Mouse (Mus musculus) left cerebral cortex, postnatal 36 days (tissue): ENCODE results near the gene Ing3. TPM values are rescaled to one million over a fixed set of nuclear protein-coding genes. Genes with fewer than 3 reads are reported as not detected.

Source experiments
- DNase-seq, 2 experiments: peaks; one replicate each; pipeline ENCODE4 v3.0.0; 2021 to 2022; ENCODE audit warnings: low spot score in 2 of 2, mixed read lengths in 1 of 2
- intact Hi-C: fragments of 180-260 bp; cut with DNase I; formaldehyde crosslinking; loops from one replicate; pipeline ENCODE4 v1.15.1; 2025
- total RNA-seq, 2 experiments: library from RNA; stranded (reverse); gene quantifications; 2 replicates each; pipeline ENCODE4 v1.2.3; 2021

The Ing3 gene
- total RNA-seq, 2 experiments from 2014 or later = 22.5 to 27.5 TPM

DNA sequence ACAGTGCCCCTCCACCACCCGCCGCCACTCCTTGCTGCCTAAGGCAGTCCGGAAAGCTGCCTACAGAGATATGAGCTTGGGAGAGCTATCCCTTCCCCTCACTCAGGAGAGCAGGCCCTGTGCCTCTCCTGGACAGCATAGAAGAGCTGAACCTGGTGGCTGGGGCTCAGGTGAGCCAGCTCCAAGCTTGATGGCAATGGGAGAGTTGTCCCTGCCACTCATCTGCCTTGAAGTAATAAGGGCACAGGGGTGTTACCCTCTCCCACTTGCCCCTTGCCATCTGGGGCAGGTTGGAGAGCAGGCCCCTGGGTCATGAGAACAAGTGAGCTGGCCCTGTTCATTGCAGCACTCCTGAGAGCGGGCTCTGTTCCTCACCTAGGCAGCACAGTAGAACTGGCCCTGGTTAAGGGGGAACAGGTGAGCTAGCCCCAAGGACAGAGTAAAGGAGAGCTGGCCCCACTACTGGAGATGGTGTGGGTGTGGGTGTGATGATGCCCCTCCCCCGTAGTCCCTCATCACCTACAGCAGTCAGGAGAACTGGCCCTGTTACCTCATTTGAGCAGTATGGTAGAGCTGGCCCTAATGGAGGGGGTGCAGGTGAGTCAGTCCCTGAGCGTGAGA, 65.0 kb downstream of the Ing3 start:
- intact Hi-C loops = no loop called here
- DNase-seq = no peak

DNA sequence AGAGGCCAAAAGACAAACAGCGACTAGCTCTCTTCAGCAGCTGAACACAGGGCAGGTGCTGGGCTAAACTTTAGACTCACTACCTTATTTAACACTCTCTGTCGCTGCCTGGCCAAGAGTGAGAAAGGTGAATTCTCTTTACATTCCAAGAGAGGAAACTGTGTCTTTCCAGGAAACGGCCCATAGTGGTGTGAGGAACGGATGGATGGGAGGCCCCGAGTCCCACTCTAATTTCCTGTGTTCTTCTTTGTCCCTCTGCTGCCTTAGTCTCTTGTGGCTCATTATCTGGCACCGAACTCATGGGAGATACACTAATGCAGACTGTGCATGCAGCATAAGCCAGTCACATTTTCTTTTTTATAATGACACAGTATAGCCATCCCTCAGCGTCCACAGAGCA, 68.3 kb downstream of the Ing3 start:
- DNase-seq = no peak
- intact Hi-C loops = no loop called here

DNA sequence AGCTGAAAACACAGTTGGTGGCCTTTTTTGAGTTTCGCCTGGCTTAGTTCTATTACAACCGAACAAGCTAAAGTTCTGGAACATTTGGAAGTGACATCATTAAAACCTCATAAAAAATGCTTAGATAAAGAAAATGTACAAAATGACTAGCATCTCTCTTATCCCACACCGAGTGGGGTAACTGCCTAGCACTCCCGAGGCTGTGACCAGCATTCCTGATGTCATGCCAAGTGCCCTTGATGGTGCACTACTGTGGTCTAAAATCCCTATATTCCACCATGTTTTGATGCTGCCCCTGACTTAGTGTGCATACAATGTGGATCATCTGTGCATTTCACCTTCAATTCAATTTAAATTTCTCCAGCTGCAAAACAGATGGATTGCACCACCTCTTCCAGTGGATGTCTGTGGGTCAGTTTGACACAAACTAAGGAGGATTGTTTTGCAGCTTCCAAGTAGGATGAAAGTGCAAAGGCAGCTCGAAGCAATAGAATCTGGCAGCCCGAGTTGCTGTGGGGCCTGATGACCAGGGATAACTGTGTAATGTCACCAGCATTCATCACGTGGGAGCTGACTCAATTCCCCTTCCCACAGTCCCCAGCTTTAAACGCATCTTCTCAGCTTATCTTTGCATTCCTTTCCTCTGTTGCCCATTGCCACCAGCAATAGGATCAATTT, 69.5 kb downstream of the Ing3 start:
- DNase-seq = no peak
- intact Hi-C loops = no loop called here

DNA sequence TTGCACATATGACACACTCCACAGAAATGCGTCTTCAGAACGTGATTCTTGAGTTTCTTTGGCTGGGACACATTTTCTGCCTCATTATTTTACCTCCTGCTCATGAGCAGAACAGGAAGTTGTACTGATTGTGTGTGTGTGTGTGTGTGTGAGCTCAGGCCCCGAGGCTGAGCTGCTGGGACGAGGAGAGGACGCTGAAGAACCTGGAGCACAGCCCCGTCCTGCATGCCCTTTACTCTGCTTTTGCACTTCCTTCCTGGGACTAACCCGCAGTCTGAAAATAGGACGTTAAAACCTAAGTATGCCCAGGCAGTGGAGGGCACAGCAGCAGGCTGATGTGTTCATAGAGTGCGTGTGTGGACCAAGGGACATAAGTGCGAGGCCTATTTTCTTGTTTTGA, 70.3 kb downstream of the Ing3 start:
- no peak for DNase-seq
- intact Hi-C loops = no loop called here

GRCm38 (mm10) chr6:22020696-22021095, 71.3 kb downstream of the Ing3 start:
- DNase-seq = no peak
- intact Hi-C loops = no loop called here

DNA sequence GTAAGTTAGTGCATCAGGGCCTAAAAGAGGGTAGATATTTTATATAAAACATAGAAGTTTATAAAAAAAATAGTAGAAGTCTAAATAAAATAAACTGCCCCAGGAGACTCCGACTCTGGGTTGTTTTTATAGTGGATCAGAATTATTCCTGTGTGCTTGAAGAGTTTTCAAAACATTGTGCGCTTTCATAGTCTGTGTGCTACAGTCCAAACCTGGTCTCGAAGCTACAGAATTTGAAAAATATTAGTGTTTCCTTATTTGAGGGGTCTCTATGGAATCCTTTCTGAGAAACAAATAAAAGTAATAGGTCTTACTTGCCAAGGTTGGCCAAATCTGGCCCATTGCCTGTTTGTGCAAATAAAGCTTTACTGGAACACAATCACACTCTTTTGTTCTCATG, 71.9 kb downstream of the Ing3 start:
- no peak for DNase-seq
- intact Hi-C loops = no loop called here

DNA sequence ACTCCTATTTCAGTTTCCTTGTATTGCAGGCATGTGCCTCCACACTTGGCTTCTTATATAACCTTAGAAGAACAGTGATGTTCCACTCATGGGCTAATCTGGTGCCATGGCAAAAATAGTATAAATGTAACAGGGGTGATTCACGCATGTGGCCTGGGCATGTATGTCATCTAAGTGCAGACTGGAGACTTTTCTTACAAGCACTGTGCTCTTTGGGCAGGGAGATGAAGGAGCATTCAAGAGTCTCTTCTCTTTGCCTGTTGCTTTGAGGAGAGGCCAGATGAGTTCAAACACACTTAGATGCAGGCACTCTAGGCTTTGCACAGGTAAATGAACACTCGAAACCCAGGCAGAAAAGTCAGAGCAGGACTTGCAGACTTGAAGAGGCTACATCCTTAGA, 74.8 kb downstream of the Ing3 start:
- DNase-seq = no peak
- intact Hi-C loops = no loop called here

Other genes with a start within 250 kb of the Ing3 start
- 10 to 100 TPM; 22.0 to 24.2 TPM for gene Tspan12, start 97.1 kb upstream of the Ing3 start, total RNA-seq
- gene Cped1, start 36.3 kb downstream of the Ing3 start, total RNA-seq = 1 to 10 TPM; 3.0 to 4.1 TPM